Mouse (Mus musculus) induced T-regulatory cell, adult 2 months (primary cell): ENCODE measurements around the gene Tshz2.

Experiments
- DNase-seq: peaks from one replicate; pipeline ENCODE4 v3.0.0-alpha.2; 2012; ENCODE audit warnings: low read depth

The Tshz2 gene

GRCm38 (mm10) chr2:169633491-169634289, 877 bp downstream of the Tshz2 start:
- DNase-seq: peak; percentile 23

- DNase-seq: peak; percentile 39
These were observed 2.0 kb downstream of the Tshz2 start for GRCm38 (mm10) chr2:169634619-169635382.

- DNase-seq: no peak
These were observed 2.6 kb downstream of the Tshz2 start for GRCm38 (mm10) chr2:169635428-169635827.

- DNase-seq: no peak
These were observed 3.6 kb downstream of the Tshz2 start for GRCm38 (mm10) chr2:169636414-169636813.

- no peak for DNase-seq
These were observed 8.7 kb downstream of the Tshz2 start for GRCm38 (mm10) chr2:169641547-169641946.

GRCm38 (mm10) chr2:169642420-169642819, 9.6 kb downstream of the Tshz2 start:
- no peak for DNase-seq

GRCm38 (mm10) chr2:169647091-169647490, 14.3 kb downstream of the Tshz2 start:
- DNase-seq: no peak

- DNase-seq: no peak
These were observed 16.6 kb downstream of the Tshz2 start for GRCm38 (mm10) chr2:169649262-169649885.

GRCm38 (mm10) chr2:169653282-169653681, 20.5 kb downstream of the Tshz2 start:
- no peak for DNase-seq

GRCm38 (mm10) chr2:169663792-169664191, 31.0 kb downstream of the Tshz2 start:
- no peak for DNase-seq

- DNase-seq: no peak
These were observed 38.5 kb downstream of the Tshz2 start for GRCm38 (mm10) chr2:169671264-169671663.

GRCm38 (mm10) chr2:169673786-169674185, 41.0 kb downstream of the Tshz2 start:
- no peak for DNase-seq

GRCm38 (mm10) chr2:169674209-169674608, 41.4 kb downstream of the Tshz2 start:
- DNase-seq: no peak

GRCm38 (mm10) chr2:169679264-169679663, 46.5 kb downstream of the Tshz2 start:
- no peak for DNase-seq

GRCm38 (mm10) chr2:169679951-169680350, 47.1 kb downstream of the Tshz2 start:
- DNase-seq: no peak

GRCm38 (mm10) chr2:169685260-169685659, 52.4 kb downstream of the Tshz2 start:
- no peak for DNase-seq

GRCm38 (mm10) chr2:169685747-169686146, 52.9 kb downstream of the Tshz2 start:
- no peak for DNase-seq

- no peak for DNase-seq
These were observed 54.1 kb downstream of the Tshz2 start for GRCm38 (mm10) chr2:169686697-169687430.

GRCm38 (mm10) chr2:169690054-169690453, 57.2 kb downstream of the Tshz2 start:
- no peak for DNase-seq

GRCm38 (mm10) chr2:169694494-169694893, 61.7 kb downstream of the Tshz2 start:
- DNase-seq: no peak

GRCm38 (mm10) chr2:169695025-169695424, 62.2 kb downstream of the Tshz2 start:
- DNase-seq: no peak

GRCm38 (mm10) chr2:169699141-169699540, 66.3 kb downstream of the Tshz2 start:
- no peak for DNase-seq
